Mouse (Mus musculus) olfactory bulb, adult 2 months (tissue): Measurements from ENCODE around the gene Zfp92. TPM values are rescaled to one million over a fixed set of nuclear protein-coding genes. Genes with fewer than 3 reads are reported as not detected.

Experiments used
- H3K27ac ChIP-seq: fragments of 200-500 bp; 2 replicates; pipeline ENCODE4 v1.5.1; 2012; ENCODE audit warnings: low read depth, low read length; ENCODE audit not compliant: insufficient read depth
- H3K4me1 ChIP-seq: fragments of 200-500 bp; 2 replicates; pipeline ENCODE4 v1.6.1; 2012; ENCODE audit warnings: low read length; ENCODE audit not compliant: control insufficient read depth, insufficient read depth
- H3K4me3 ChIP-seq: fragments of 200-500 bp; 2 replicates; pipeline ENCODE4 v1.5.1; 2012; ENCODE audit warnings: mild to moderate bottlenecking, low read depth, low read length, moderate library complexity; ENCODE audit not compliant: insufficient read depth
- CTCF ChIP-seq: fragments of 200-500 bp; IDR thresholded peaks from 2 replicates; pipeline ENCODE4 v1.5.1; 2012; ENCODE audit warnings: low read depth, mild to moderate bottlenecking, low read length, moderate library complexity; ENCODE audit not compliant: insufficient read depth
- POLR2A ChIP-seq: fragments of 200-500 bp; IDR thresholded peaks from 2 replicates; pipeline ENCODE4 v1.6.1; 2012; ENCODE audit warnings: mild to moderate bottlenecking, low read depth, low read length, moderate library complexity; ENCODE audit not compliant: insufficient read depth
- WGBS: fragments of 180-500 bp; shearing (Covaris S2); methylation state at CpG from one replicate; pipeline ENCODE4 v1.1.7; 2018; 5-methylcytosine and 5-hydroxymethylcytosine counted together
- polyA plus RNA-seq: library from polyadenylated mRNA; stranded (reverse); fragments of >200 nt; gene quantifications from 2 replicates; pipeline ENCODE4 v1.2.4, GENCODE M21; 2012; ENCODE audit warnings: low replicate concordance; ENCODE audit not compliant: missing spikeins, insufficient read depth, insufficient read length

Zfp92 gene
- polyA plus RNA-seq, 1 experiment = not detected

- H3K27ac ChIP-seq = no peak overlapping the region
- H3K4me1 ChIP-seq = peaks cover 5% of the 10 kb centered on the region; the same call in 1 of the 2 replicates
- H3K4me3 ChIP-seq = no peak overlapping the region
- 72% methylated on average over 3 of the region's 3 CpGs for WGBS
- no peak for TF ChIP-seq CTCF
- TF ChIP-seq POLR2A = no peak
These were observed 57.4 kb downstream of the Zfp92 start for GRCm38 (mm10) chrX:73468330-73468729.

- 36% methylated on average over 1 of the region's 1 CpGs for WGBS
- Histone ChIP-seq H3K27ac (no peak overlapping the region), H3K4me1 (peaks cover 5% of the 10 kb centered on the region; the same call in 1 of the 2 replicates), H3K4me3 (no peak overlapping the region)
- TF ChIP-seq CTCF (no peak), POLR2A (no peak)
These were observed 57.9 kb downstream of the Zfp92 start for GRCm38 (mm10) chrX:73468752-73469151.

GRCm38 (mm10) chrX:73471764-73472163, 60.9 kb downstream of the Zfp92 start:
- H3K4me1 ChIP-seq = no peaks in the 10 kb centered on the region
- no peak overlapping the region for H3K4me3 ChIP-seq
- TF ChIP-seq POLR2A (no peak), CTCF (no peak)
- H3K27ac ChIP-seq = no peak overlapping the region
- WGBS = 87% methylated on average over 3 of the region's 3 CpGs

- 60% methylated on average over 12 of the region's 12 CpGs for WGBS
- H3K4me1 ChIP-seq = no peaks in the 10 kb centered on the region
- no peak for TF ChIP-seq POLR2A
- TF ChIP-seq CTCF = no peak
These were observed 63.7 kb downstream of the Zfp92 start for GRCm38 (mm10) chrX:73474340-73475165.

GRCm38 (mm10) chrX:73475658-73476256, 64.9 kb downstream of the Zfp92 start:
- TF ChIP-seq POLR2A (no peak), CTCF (no peak)
- Histone ChIP-seq H3K4me3 (no peak overlapping the region), H3K27ac (no peak overlapping the region), H3K4me1 (peaks cover 6% of the 10 kb centered on the region)
- WGBS = 100% methylated on average over 1 of the region's 1 CpGs

More at GRCm38 (mm10) chrX:73474340-73475165, 63.7 kb downstream of the Zfp92 start:
- H3K27ac ChIP-seq = no peak overlapping the region
- H3K4me3 ChIP-seq = no peak overlapping the region

GRCm38 (mm10) chrX:73476621-73477020, 65.7 kb downstream of the Zfp92 start:
- Histone ChIP-seq H3K27ac (no peak overlapping the region), H3K4me3 (no peak overlapping the region), H3K4me1 (peaks cover 6% of the 10 kb centered on the region)
- TF ChIP-seq CTCF (no peak), POLR2A (no peak)
- WGBS = 86% methylated on average over 2 of the region's 2 CpGs

GRCm38 (mm10) chrX:73477500-73477899, 66.6 kb downstream of the Zfp92 start:
- Histone ChIP-seq H3K4me1 (peaks cover 6% of the 10 kb centered on the region), H3K27ac (no peak overlapping the region), H3K4me3 (no peak overlapping the region)
- no peak for TF ChIP-seq CTCF
- no peak for TF ChIP-seq POLR2A
- 81% methylated on average over 2 of the region's 2 CpGs for WGBS

Other genes starting within 250 kb of the Zfp92 start
- gene Spin2d, start 234.1 kb upstream of the Zfp92 start, polyA plus RNA-seq = not detected in 2 replicates
- not detected in 2 replicates for gene Xlr3b, start 218.9 kb upstream of the Zfp92 start, polyA plus RNA-seq
- not detected in 2 replicates for gene Xlr4b, start 196.8 kb upstream of the Zfp92 start, polyA plus RNA-seq
- not detected in 2 replicates for gene F8a, start 182.8 kb upstream of the Zfp92 start, polyA plus RNA-seq
- gene Xlr4c, start 168.0 kb upstream of the Zfp92 start, polyA plus RNA-seq = not detected in 2 replicates
- gene Xlr3c, start 145.7 kb upstream of the Zfp92 start, polyA plus RNA-seq = not detected in 2 replicates
- gene Xlr5a, start 118.1 kb upstream of the Zfp92 start, polyA plus RNA-seq = not detected in 2 replicates
- not detected in 2 replicates for gene Xlr5c, start 118.1 kb upstream of the Zfp92 start, polyA plus RNA-seq
- not detected in 2 replicates for gene Gm45015, start 74.3 kb upstream of the Zfp92 start, polyA plus RNA-seq
- not detected in 2 replicates for gene Zfp275, start 68.5 kb upstream of the Zfp92 start, polyA plus RNA-seq
- not detected in 2 replicates for gene Gm18336, start 12.4 kb upstream of the Zfp92 start, polyA plus RNA-seq
- not detected in 2 replicates for gene Trex2, start 24.2 kb downstream of the Zfp92 start, polyA plus RNA-seq
- gene Haus7, start 47.9 kb downstream of the Zfp92 start, polyA plus RNA-seq = not detected in 2 replicates
- not detected in 2 replicates for gene Bgn, start 72.5 kb downstream of the Zfp92 start, polyA plus RNA-seq
- not detected in 2 replicates for gene Atp2b3, start 92.0 kb downstream of the Zfp92 start, polyA plus RNA-seq
- not detected in 2 replicates for gene Dusp9, start 228.3 kb downstream of the Zfp92 start, polyA plus RNA-seq
- not detected in 2 replicates for gene Pnck, start 249.0 kb downstream of the Zfp92 start, polyA plus RNA-seq